Mouse (Mus musculus) MEL (cell line): ENCODE data around the gene Cend1.

Source experiments
- BHLHE40 ChIP-seq: IDR thresholded peaks from 2 replicates; pipeline ENCODE4 v1.6.1; 2012; ENCODE audit warnings: low read depth, mild to moderate bottlenecking, inconsistent platforms, low read length, improper control_type of control experiment, borderline replicate concordance
- CTCF ChIP-seq, 3 experiments: IDR thresholded peaks in 2 of 3; conservative IDR thresholded peaks in 1 of 3; 2 replicates each; pipeline ENCODE4 v1.5.1; 2011 to 2012; ENCODE audit warnings: low read length in 3 of 3, low read depth in 2 of 3, mild to moderate bottlenecking in 2 of 3, improper control_type of control experiment in 1 of 3, inconsistent platforms in 1 of 3, mixed read lengths in 1 of 3, moderate library complexity in 1 of 3; ENCODE audit not compliant: control insufficient read depth in 1 of 3, insufficient read depth in 1 of 3, poor library complexity in 1 of 3, severe bottlenecking in 1 of 3
- E2F4 ChIP-seq: IDR thresholded peaks from 2 replicates; pipeline ENCODE4 v1.6.1; 2011; ENCODE audit warnings: low read depth, low read length, improper control_type of control experiment, borderline replicate concordance
- GABPA ChIP-seq: IDR thresholded peaks from 2 replicates; pipeline ENCODE4 v1.6.1; 2012; ENCODE audit warnings: low read depth, mild to moderate bottlenecking, inconsistent platforms, low read length, improper control_type of control experiment, moderate library complexity
- GATA1 ChIP-seq: IDR thresholded peaks from 2 replicates; pipeline ENCODE4 v1.6.1; 2011; ENCODE audit warnings: low read depth, low read length, improper control_type of control experiment
- MEF2A ChIP-seq: IDR thresholded peaks from 2 replicates; pipeline ENCODE4 v1.6.1; 2014; ENCODE audit warnings: low read depth, mild to moderate bottlenecking, inconsistent platforms, low read length, improper control_type of control experiment; ENCODE audit not compliant: poor library complexity, insufficient replicate concordance, severe bottlenecking; ENCODE audit errors: extremely low read depth
- MYC ChIP-seq: IDR thresholded peaks from 2 replicates; pipeline ENCODE4 v1.6.1; 2011; ENCODE audit warnings: low read depth, mild to moderate bottlenecking, low read length, improper control_type of control experiment, moderate library complexity
- POLR2A ChIP-seq, 2 experiments: IDR thresholded peaks; 2 replicates each; pipeline ENCODE4 v1.6.1; 2011 to 2012; ENCODE audit warnings: low read length in 2 of 2, mild to moderate bottlenecking in 2 of 2, control low read depth in 1 of 2, improper control_type of control experiment in 1 of 2, low read depth in 1 of 2, moderate library complexity in 1 of 2; ENCODE audit not compliant: control insufficient read depth in 1 of 2, insufficient read depth in 1 of 2, poor library complexity in 1 of 2
- POLR2AphosphoS2 ChIP-seq: IDR thresholded peaks from 2 replicates; pipeline ENCODE4 v1.6.1; 2011; ENCODE audit warnings: low read length, improper control_type of control experiment
- SIN3A ChIP-seq: IDR thresholded peaks from 2 replicates; pipeline ENCODE4 v1.6.1; 2012; ENCODE audit warnings: low read length, improper control_type of control experiment, inconsistent platforms
- TAL1 ChIP-seq: IDR thresholded peaks from 2 replicates; pipeline ENCODE4 v1.6.1; 2012; ENCODE audit warnings: mild to moderate bottlenecking, inconsistent platforms, low read length, moderate library complexity, mixed read lengths
- TCF12 ChIP-seq: IDR thresholded peaks from 2 replicates; pipeline ENCODE4 v1.6.1; 2014; ENCODE audit warnings: low read depth, mild to moderate bottlenecking, inconsistent platforms, low read length, improper control_type of control experiment, moderate library complexity
- UBTF ChIP-seq: IDR thresholded peaks from 2 replicates; pipeline ENCODE4 v1.6.1; 2012; ENCODE audit warnings: low read depth, mild to moderate bottlenecking, inconsistent platforms, low read length, improper control_type of control experiment, moderate library complexity, borderline replicate concordance; ENCODE audit not compliant: insufficient read depth
- USF2 ChIP-seq, 2 experiments: IDR thresholded peaks; 2 replicates each; pipeline ENCODE4 v1.6.1; 2011 to 2012; ENCODE audit warnings: improper control_type of control experiment in 2 of 2, low read length in 2 of 2, borderline replicate concordance in 1 of 2, inconsistent platforms in 1 of 2, low read depth in 1 of 2, mild to moderate bottlenecking in 1 of 2; ENCODE audit not compliant: insufficient read depth in 1 of 2

DNA sequence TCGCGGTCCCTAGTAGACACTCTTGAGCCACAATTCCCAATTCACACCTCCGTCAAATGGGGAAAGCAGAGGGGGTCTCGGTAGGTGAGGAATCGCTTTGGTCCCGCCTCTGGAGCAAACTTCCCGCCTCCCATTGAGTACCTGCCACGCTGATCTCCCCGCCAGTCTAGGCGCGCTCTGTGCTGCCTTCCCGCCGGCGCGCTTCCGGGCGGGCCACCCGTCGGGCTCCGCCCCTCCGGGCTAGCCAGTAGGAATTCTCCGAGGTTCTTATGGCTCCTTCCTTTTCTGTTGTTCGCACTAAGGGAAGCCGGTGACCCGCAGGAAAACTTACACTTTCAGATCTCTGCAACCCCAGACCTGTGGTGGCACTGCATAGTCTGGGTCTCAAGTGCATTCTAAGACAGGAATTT, 14.5 kb upstream of the Cend1 start, which contains the start of gene Pidd1:
- TF ChIP-seq TCF12: peak; percentile 63
- no peak for TF ChIP-seq GATA1
- TF ChIP-seq CTCF (IDR thresholded peaks at IDR 0.05 in 2 of 3, conservative IDR thresholded peaks at IDR 0.05 in 1 of 3; ENCODE audit: control insufficient read depth in 1 of 3, insufficient read depth in 1 of 3, low read depth in 2 of 3, low read length in 3 of 3, poor library complexity in 1 of 3, severe bottlenecking in 1 of 3): no peak
- TF ChIP-seq SIN3A: peak; percentile 82
- no peak for TF ChIP-seq GABPA
- TF ChIP-seq UBTF: no peak
- TF ChIP-seq MYC: peak; percentile 83; the same call in 1 of the 2 replicates
- TF ChIP-seq POLR2AphosphoS2: peak; percentile 81
- no peak for TF ChIP-seq BHLHE40
- peak; percentile 66 to 91; a peak in 3 of 4 replicates for TF ChIP-seq POLR2A (IDR thresholded peaks at IDR 0.05; ENCODE audit: control insufficient read depth in 1 of 2, insufficient read depth in 1 of 2, low read depth in 1 of 2, low read length in 2 of 2, poor library complexity in 1 of 2)
- no peak for TF ChIP-seq USF2 (IDR thresholded peaks at IDR 0.05; ENCODE audit: borderline replicate concordance in 1 of 2, insufficient read depth in 1 of 2, low read depth in 1 of 2, low read length in 2 of 2)
- TF ChIP-seq TAL1: no peak
- TF ChIP-seq MEF2A: no peak
- peak; percentile 99 for TF ChIP-seq E2F4
